Mouse (Mus musculus) midbrain, embryonic 15.5 days (tissue): Measurements from ENCODE around the gene Clcn2. TPM values are rescaled to one million over a fixed set of nuclear protein-coding genes. Genes with fewer than 3 reads are reported as not detected.

ENCODE experiments used
- ATAC-seq: fragments of 200-750 bp; cut with Nextera tagmentation; replicated peaks from 2 replicates; pipeline ENCODE4 v1.8.0; 2017; ENCODE audit warnings: moderate TSS enrichment
- H3K27ac ChIP-seq: fragments of 300-500 bp; sonication (generic); 2 replicates; pipeline ENCODE4 v1.5.1; 2015; ENCODE audit warnings: mild to moderate bottlenecking, inconsistent platforms
- H3K27me3 ChIP-seq: fragments of 300-500 bp; sonication (generic); replicated peaks from 2 replicates; pipeline ENCODE4 v1.6.1; 2015; ENCODE audit warnings: inconsistent platforms
- H3K36me3 ChIP-seq: fragments of 300-500 bp; sonication (generic); replicated peaks from 2 replicates; pipeline ENCODE4 v1.6.1; 2015; ENCODE audit warnings: inconsistent platforms
- H3K4me1 ChIP-seq: fragments of 300-500 bp; sonication (generic); 2 replicates; pipeline ENCODE4 v1.6.1; 2015; ENCODE audit warnings: inconsistent platforms
- H3K4me2 ChIP-seq: fragments of 300-500 bp; sonication (generic); 2 replicates; pipeline ENCODE4 v1.6.1; 2015; ENCODE audit warnings: inconsistent platforms, mild to moderate bottlenecking, moderate library complexity
- H3K4me3 ChIP-seq: fragments of 300-500 bp; sonication (generic); 2 replicates; pipeline ENCODE4 v1.5.1; 2015; ENCODE audit warnings: mild to moderate bottlenecking, inconsistent platforms
- H3K9ac ChIP-seq: fragments of 300-500 bp; sonication (generic); 2 replicates; pipeline ENCODE4 v1.6.1; 2015; ENCODE audit warnings: mild to moderate bottlenecking, inconsistent platforms
- H3K9me3 ChIP-seq: fragments of 300-500 bp; sonication (generic); 2 replicates; pipeline ENCODE4 v1.6.1; 2016; ENCODE audit warnings: inconsistent platforms
- WGBS: fragments of 180-500 bp; shearing (Covaris S2); methylation state at CpG from one replicate; pipeline ENCODE4 v1.1.7; 2015; ENCODE audit warnings: mixed read lengths; 5-methylcytosine and 5-hydroxymethylcytosine counted together
- polyA plus RNA-seq: library from polyadenylated mRNA; unstranded; fragments of >200 nt; fragmentation: Nextera tagmentation; extraction: Ambion mirVana; gene quantifications from 2 replicates; pipeline ENCODE4 v1.2.1, GENCODE M21; 2015

Gene Clcn2
- 33.7 and 33.8 TPM in 2 replicates for polyA plus RNA-seq

DNA sequence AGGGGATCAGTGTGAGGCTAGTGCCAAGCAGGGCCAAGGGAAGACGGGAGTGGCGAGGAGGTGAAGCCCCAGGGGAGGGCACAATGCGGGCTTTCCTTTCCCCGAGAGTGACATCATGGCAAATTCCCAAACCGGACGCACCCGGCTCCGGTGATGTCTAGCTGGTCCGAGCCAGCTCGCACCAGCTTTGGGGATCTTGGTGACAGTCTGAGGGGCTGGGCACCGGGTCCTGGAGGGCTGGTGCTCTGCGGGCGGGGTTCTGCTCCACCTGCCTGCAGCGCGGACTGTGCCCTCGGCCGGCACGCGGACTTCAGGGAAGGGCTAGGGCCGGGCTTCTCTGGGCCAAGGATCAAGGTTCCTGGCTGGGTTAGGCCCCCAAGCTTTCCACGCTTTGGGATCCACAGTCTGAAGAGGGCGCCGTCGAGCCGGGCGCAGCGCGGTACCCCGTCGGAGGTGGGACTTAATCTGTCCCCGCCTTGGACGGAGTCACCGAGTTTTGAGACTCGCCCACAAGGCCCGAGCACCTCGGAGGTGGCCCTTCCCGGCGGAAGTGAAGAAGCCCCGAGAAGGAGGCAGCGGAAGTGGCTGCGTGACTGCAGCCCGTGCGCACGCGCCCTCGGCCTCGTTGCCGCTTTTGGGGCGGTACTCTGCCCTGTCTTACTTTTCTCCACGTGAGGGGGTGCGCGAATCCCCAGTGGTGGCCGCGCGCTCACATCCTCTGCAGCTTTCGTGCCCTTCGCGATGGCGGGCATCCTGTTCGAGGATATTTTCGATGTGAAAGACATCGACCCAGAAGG lies at the start of gene Clcn2, which contains the start of gene Polr2h:
TSS of gene Clcn2 (minus strand) at position 566 of the 797 bp plus-strand sequence.
TSS of gene Polr2h (plus strand) at position 485 of the 797 bp plus-strand sequence.
- Histone ChIP-seq H3K27me3 (no peaks in the 10 kb centered on the region), H3K9ac (peak within 1 kb of the TSS; percentile 67), H3K36me3 (peaks cover 9% of the 10 kb centered on the region; the same call in 1 of the 2 replicates), H3K4me1 (peaks cover 43% of the 10 kb centered on the region), H3K27ac (peak within 1 kb of the TSS; percentile 90), H3K4me2 (peak within 1 kb of the TSS; percentile 98), H3K9me3 (no peaks in the 10 kb centered on the region), H3K4me3 (peak within 1 kb of the TSS; percentile 70)
- WGBS, result under 1% methylated on average over 62 of the region's 62 CpGs
- peak; percentile 88 for ATAC-seq

DNA sequence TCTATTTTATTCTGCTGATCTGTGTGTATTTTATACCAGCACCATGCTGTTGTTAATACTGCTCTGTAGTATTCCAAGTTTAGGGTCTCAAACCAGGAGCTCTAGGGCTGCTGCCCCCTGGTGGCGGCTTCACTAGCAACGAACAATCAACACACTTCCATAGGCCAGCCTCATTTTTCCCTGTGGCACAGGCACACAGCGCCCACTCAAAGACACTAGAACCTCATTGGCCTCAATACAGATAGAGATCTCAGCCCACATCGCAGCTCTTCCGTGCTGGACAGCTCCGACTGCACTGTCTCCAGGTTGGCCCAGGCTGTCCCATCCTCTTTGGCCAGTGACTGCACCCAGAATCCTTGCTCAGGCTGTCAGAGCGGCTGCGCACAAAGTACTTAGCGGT lies 47.7 kb upstream of the Clcn2 start:
- Histone ChIP-seq H3K27me3 (no peaks in the 10 kb centered on the region), H3K9ac (no peak overlapping the region), H3K9me3 (no peaks in the 10 kb centered on the region), H3K36me3 (no peaks in the 10 kb centered on the region), H3K4me2 (no peak overlapping the region), H3K4me3 (no peak overlapping the region), H3K4me1 (no peaks in the 10 kb centered on the region), H3K27ac (no peak overlapping the region)
- no peak for ATAC-seq
- WGBS, result 53% methylated on average over 9 of the region's 9 CpGs

DNA sequence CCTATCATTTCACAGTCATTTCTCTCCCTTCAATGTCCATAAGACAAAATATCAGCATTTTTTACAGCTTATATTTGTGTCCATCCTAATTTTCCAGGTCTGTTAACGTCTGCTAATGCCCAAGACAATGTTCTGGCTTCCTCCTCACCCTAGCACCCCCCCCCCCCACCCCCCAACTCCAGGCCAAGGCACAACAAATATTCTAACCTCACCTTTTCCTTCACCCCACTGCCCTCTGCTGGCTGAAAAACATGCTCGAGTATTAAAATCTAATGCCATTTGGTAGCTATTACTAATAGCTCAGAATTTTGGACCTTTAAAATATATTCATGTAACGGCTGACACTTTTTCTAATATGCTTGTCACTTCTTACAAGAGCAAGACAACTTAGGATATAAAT lies 44.1 kb upstream of the Clcn2 start:
- H3K27ac ChIP-seq, result no peak overlapping the region
- no peaks in the 10 kb centered on the region for H3K9me3 ChIP-seq
- no peak overlapping the region for H3K9ac ChIP-seq
- H3K4me1 ChIP-seq, result no peaks in the 10 kb centered on the region
- no peak overlapping the region for H3K4me3 ChIP-seq
- 9% methylated on average over 3 of the region's 3 CpGs for WGBS
- no peak overlapping the region for H3K4me2 ChIP-seq
- no peaks in the 10 kb centered on the region for H3K27me3 ChIP-seq
- no peak for ATAC-seq
- H3K36me3 ChIP-seq, result no peaks in the 10 kb centered on the region

DNA sequence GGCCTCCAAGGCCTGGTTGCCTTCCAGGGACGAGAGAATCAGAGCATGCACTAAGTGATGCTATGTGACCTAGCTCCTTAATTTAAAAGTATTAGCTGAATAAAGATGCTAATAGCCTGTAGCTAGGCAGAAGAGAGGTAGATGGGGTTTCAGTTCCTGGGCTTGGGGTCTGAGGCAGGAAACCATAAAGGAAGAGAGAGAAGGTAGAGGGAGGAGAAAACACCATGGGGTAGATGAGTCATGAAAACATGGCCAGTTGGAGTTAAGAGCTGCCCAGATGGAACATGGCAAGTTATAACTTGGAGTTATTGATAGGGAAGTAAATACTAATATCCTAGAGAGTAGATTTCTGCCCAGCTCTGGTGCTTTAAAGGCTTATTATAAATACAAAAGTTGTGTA lies 39.8 kb upstream of the Clcn2 start:
- no peak overlapping the region for H3K27ac ChIP-seq
- 74% methylated on average over 1 of the region's 1 CpGs for WGBS

DNA sequence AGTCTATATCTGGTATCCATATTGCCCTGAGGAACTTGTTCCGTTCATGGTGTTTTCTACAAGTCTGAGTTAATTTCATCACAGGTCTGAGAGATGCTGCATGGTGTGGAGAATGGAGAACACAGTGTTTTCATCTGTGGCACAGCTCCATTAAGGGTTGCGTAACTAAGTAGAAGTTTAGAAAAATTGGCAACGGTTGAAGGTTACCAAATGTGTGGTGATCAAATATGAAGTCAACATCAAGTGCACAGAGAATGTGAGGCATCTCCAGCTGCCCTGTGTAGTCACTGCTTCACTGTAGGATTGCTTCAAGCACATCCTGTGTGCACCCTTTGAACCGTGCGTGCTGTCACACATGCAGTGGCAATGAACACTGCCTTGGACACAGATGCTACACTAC lies 38.5 kb upstream of the Clcn2 start:
- 96% methylated on average over 5 of the region's 5 CpGs for WGBS
- H3K9me3 ChIP-seq, result no peaks in the 10 kb centered on the region

More for the DNA sequence above, 39.8 kb upstream of the Clcn2 start:
- no peaks in the 10 kb centered on the region for H3K36me3 ChIP-seq
- no peaks in the 10 kb centered on the region for H3K9me3 ChIP-seq
- H3K4me2 ChIP-seq, result no peak overlapping the region
- no peak overlapping the region for H3K4me3 ChIP-seq
- no peak for ATAC-seq
- no peaks in the 10 kb centered on the region for H3K27me3 ChIP-seq
- no peak overlapping the region for H3K9ac ChIP-seq
- H3K4me1 ChIP-seq, result no peaks in the 10 kb centered on the region

DNA sequence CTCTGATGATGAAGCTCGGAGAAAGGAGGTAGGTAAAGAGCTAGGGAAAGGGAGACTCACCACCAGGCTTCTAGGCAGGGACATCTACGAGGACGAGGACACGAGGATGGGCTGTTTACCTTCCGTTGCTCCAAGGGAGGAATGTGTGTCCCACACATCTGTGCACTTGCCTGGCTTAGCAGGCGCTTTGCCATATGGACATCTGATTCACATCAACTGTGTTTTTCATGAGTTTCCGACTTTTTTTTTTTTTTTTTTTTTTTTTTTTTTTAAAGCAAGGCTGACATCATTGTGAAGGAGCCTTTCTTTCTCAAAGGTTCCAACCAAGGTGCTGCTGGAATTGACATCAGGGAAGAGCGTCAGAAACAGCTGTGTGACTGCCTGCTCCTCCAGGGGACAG lies 33.0 kb upstream of the Clcn2 start:
- Histone ChIP-seq H3K4me3 (no peak overlapping the region), H3K36me3 (no peaks in the 10 kb centered on the region), H3K27me3 (no peaks in the 10 kb centered on the region), H3K9ac (no peak overlapping the region), H3K9me3 (no peaks in the 10 kb centered on the region), H3K4me1 (no peaks in the 10 kb centered on the region), H3K27ac (no peak overlapping the region), H3K4me2 (no peak overlapping the region)
- no peak for ATAC-seq
- WGBS, result 67% methylated on average over 8 of the region's 8 CpGs

More for the DNA sequence above, 38.5 kb upstream of the Clcn2 start:
- ATAC-seq, result no peak
- no peak overlapping the region for H3K4me2 ChIP-seq
- no peak overlapping the region for H3K4me3 ChIP-seq
- no peaks in the 10 kb centered on the region for H3K27me3 ChIP-seq
- H3K27ac ChIP-seq, result no peak overlapping the region
- no peaks in the 10 kb centered on the region for H3K4me1 ChIP-seq
- H3K36me3 ChIP-seq, result no peaks in the 10 kb centered on the region
- H3K9ac ChIP-seq, result no peak overlapping the region

DNA sequence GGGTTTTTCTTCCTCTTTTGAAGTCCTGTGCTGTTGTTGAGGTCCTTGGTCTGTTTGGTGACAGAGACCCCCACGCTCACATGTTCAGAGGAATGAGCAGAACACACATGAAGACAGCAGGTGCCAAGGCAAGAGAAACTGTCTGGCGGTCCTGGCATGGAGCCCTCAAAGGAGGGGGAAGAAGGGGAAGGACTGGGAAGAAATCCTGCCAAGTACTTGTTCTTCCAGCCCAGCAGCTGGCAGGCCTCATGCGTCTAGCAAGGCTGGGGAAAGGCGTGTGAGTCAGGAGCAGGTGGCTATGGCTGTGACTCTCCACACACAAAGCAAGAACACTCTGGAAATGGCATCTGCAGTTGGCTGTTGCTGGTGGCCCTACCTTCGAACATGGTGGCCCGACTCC lies 29.1 kb upstream of the Clcn2 start:
- ATAC-seq, result no peak
- Histone ChIP-seq H3K4me2 (no peak overlapping the region), H3K9ac (no peak overlapping the region), H3K4me1 (no peaks in the 10 kb centered on the region), H3K9me3 (no peaks in the 10 kb centered on the region), H3K36me3 (no peaks in the 10 kb centered on the region), H3K27me3 (no peaks in the 10 kb centered on the region), H3K27ac (no peak overlapping the region), H3K4me3 (no peak overlapping the region)
- 66% methylated on average over 6 of the region's 6 CpGs for WGBS

DNA sequence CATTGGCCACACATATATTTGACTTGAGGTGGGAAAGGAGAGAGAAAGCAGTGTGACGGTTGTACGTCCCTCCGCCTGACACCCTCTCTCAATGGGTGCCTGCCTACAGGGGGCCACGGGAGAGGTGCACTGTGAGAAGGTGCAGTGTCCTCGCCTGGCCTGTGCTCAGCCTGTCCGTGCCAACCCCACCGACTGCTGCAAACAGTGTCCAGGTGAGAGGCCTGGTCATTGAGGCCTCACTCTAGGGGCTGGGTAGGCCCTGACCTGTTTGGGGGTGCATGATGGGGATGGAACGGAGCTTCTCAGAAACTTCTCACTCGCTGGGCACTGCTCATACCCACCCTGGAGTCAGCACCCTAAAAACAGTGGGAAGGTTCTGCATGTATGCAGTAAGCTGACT lies 22.3 kb upstream of the Clcn2 start:
- H3K9ac ChIP-seq, result no peak overlapping the region
- WGBS, result 89% methylated on average over 9 of the region's 9 CpGs

DNA sequence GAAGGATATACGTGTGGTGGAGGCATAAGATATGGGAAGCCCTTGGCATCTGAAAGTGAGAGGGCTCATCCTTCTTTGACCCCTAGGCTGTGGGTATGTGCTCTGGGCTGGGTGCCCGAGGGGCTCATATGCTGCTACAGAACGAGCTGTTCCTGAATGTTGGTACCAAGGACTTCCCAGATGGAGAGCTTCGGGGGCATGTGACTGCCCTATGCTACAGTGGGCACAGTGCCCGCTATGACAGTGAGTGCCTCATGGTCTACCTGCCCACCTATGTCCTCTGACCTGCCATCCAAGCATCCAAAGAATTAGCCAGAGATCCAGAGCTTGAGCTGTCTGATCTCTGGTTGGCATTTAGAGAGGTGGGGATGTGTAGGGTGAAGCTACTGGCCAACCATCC lies 19.3 kb upstream of the Clcn2 start:
- no peaks in the 10 kb centered on the region for H3K9me3 ChIP-seq
- H3K27ac ChIP-seq, result no peak overlapping the region
- H3K36me3 ChIP-seq, result no peaks in the 10 kb centered on the region
- ATAC-seq, result no peak
- H3K27me3 ChIP-seq, result peaks cover 25% of the 10 kb centered on the region
- WGBS, result 82% methylated on average over 5 of the region's 5 CpGs
- no peak overlapping the region for H3K4me3 ChIP-seq
- peaks cover 15% of the 10 kb centered on the region for H3K4me1 ChIP-seq
- no peak overlapping the region for H3K9ac ChIP-seq
- no peak overlapping the region for H3K4me2 ChIP-seq

More for the DNA sequence above, 22.3 kb upstream of the Clcn2 start:
- Histone ChIP-seq H3K4me2 (no peak overlapping the region), H3K9me3 (no peaks in the 10 kb centered on the region), H3K27me3 (peaks cover 15% of the 10 kb centered on the region), H3K4me1 (no peaks in the 10 kb centered on the region), H3K36me3 (no peaks in the 10 kb centered on the region), H3K4me3 (no peak overlapping the region), H3K27ac (no peak overlapping the region)
- ATAC-seq, result no peak

DNA sequence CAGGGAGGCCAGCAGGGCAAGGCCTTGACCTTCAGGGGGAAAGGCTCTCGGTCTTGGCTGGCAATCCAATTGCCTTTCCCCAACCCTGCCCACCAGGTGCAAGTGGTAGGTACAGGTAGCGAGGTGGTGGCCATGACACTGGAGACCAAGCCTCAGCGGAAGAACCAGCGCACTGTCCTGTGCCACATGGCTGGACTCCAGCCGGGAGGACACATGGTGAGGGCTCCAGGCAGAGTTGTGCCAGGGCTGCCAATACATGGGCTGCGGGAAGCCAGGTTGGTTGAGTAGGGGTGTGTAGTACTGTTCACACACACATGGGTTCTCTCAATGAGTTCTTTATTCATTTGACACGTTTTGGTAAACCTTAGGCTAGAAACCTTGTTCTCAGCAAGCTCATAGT lies 18.6 kb upstream of the Clcn2 start:
- no peaks in the 10 kb centered on the region for H3K36me3 ChIP-seq
- no peak for ATAC-seq
- H3K4me2 ChIP-seq, result no peak overlapping the region
- no peak overlapping the region for H3K27ac ChIP-seq
- 88% methylated on average over 7 of the region's 7 CpGs for WGBS
- H3K9me3 ChIP-seq, result no peaks in the 10 kb centered on the region
- H3K9ac ChIP-seq, result no peak overlapping the region
- no peak overlapping the region for H3K4me3 ChIP-seq
- peaks cover 25% of the 10 kb centered on the region for H3K27me3 ChIP-seq
- peaks cover 15% of the 10 kb centered on the region for H3K4me1 ChIP-seq

DNA sequence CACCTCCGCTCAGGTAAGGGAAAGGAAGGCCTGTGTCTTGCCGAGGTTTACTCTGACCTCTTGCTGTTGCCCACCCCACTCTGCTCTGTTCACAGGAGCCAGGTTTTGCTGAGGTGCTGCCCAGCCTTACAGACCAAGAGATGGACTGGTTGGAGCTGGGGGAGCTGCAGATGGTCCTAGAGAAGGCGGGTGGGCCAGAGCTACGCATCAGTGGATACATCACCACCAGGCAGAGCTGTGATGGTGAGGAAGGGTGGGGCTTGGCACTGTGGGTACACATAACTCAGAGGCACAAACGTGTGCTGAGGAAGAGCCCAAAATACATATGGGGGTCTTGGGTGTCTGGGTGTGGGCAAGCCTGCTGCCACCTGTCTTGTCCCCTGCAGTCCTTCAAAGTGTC lies 18.1 kb upstream of the Clcn2 start:
- Histone ChIP-seq H3K9ac (no peak overlapping the region), H3K36me3 (no peaks in the 10 kb centered on the region), H3K4me1 (peaks cover 15% of the 10 kb centered on the region), H3K4me3 (no peak overlapping the region), H3K4me2 (no peak overlapping the region), H3K27ac (no peak overlapping the region), H3K9me3 (no peaks in the 10 kb centered on the region), H3K27me3 (peaks cover 25% of the 10 kb centered on the region)
- WGBS, result 72% methylated on average over 5 of the region's 5 CpGs
- ATAC-seq, result no peak

DNA sequence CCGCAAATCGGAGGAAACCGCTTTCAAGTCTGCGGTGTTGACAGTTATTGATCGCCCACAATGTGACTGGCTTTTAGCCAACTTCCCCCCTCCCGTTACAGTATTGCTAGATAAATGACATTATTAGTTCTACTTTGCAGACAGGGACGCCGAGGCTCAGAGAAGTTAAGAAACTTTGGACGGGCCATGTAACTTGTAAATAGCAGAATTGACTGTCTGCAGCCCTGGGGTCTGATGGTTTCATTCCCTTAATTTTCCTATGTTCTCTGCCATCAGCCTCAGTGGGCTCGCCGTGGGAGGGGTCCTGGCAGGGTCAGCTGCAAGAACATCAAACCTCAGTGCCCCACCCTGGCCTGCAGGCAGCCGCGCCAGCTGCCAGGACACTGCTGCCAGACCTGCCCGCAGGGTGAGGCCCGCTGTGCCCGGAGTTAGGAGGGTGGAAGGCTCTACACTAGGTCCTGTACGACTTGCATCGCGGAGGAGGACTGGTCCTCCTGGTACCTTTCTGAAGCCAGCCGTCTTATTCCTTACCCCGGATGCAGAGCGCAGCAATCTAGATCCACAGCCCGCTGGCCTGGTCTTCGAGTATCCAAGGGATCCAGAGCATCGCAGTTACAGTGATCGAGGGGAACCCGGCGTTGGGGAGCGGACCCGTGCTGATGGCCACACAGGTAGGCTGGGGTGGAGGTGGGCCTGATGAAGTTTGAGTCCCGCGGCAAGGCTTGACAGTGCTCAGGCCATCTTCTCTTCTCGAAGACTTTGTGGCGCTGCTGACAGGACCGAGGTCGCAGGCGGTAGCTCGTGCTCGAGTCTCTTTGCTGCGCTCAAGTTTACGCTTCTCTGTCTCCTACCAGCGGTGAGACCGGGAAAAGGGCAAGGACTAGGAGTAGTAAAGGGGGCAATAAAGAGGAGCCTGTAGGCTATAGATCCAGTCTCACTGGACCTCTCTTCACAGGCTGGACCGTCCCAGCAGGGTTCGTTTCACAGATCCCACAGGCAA lies 16.5 kb upstream of the Clcn2 start, which contains the start of gene Thpo:
TSS of gene Thpo (minus strand) at position 781 of the 1,000 bp plus-strand sequence.
- H3K4me1 ChIP-seq, result peaks cover 15% of the 10 kb centered on the region
- ATAC-seq, result no peak
- peak within 1 kb of the TSS; percentile 74 for H3K4me3 ChIP-seq
- no peak within 1 kb of the TSS for H3K27ac ChIP-seq
- 3% methylated on average over 45 of the region's 45 CpGs for WGBS
- H3K4me2 ChIP-seq, result peak within 1 kb of the TSS; percentile 89
- H3K9me3 ChIP-seq, result no peaks in the 10 kb centered on the region
- peak within 1 kb of the TSS; percentile 84 for H3K9ac ChIP-seq
- H3K27me3 ChIP-seq, result peaks cover 25% of the 10 kb centered on the region
- no peaks in the 10 kb centered on the region for H3K36me3 ChIP-seq
